In the genomic region with DNA sequence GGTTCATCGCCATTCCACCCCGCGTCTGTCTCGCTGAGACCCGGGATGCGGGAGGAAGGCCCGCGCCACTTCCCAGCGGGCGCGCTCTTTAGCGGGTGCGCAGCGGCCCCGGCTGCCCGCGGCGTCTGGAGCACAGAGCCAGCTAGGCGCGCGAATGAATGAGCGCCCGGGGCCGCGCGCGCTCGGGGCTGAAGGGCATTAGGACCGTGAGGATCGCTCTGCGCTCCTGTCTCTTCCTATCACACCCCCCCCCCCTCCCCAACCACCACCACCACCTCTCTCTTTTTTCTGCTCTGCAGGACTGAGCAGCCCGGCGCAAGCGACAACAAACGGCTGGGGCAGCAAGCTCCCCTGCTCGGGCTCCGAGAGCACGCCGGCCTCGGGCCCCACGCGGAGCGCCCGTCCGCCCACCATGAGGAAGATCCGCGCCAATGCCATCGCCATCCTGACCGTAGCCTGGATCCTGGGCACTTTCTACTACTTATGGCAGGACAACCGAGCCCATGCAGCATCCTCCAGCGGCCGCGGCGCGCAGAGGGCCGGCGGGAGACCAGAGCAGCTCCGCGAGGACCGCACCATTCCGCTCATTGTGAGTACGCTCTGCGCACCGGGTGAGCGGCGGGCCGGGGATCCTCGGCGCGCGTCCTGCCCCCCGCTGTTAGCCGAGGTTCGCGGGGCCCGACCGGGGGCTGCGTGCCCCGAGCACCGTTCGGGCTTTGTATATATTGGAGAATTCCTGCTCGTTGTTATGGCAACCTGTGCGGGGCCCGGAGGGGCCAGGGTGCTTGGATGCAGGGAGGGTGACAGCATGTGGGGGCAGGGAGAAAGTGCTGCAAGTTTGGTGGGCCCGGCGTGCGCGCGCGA, we compare ENCODE assay signal across 8 mouse cellular contexts. TPM values are rescaled to one million over a fixed set of nuclear protein-coding genes. Genes with fewer than 3 reads are reported as not detected.
A peak's percentile ranks its signal among the peaks of the same experiment; 100 is the strongest.
DNase-seq lines count a peak whose midpoint lies in the region; ATAC-seq lines count a peak whose summit lies in the region.

No protein-coding gene starts in this region.

- peak overlapping the region; percentile 68 for H3K4me3 ChIP-seq in heart, embryonic 11.5 days (ENCODE audit: low read depth, low read length)
- peak overlapping the region; percentile 82 for H3K4me3 ChIP-seq in embryonic facial prominence, embryonic 10.5 days
- peak overlapping the region; percentile 63 for H3K4me3 ChIP-seq in hindbrain, embryonic 12.5 days
- peak overlapping the region; percentile 69 for H3K4me3 ChIP-seq in limb, embryonic 13.5 days

- no peaks in the 10 kb centered on the region for H3K9me3 ChIP-seq in heart, embryonic 11.5 days (replicated peaks; ENCODE audit: control insufficient read depth, low read length)
- H3K9me3 ChIP-seq in embryonic facial prominence, embryonic 10.5 days, result no peaks in the 10 kb centered on the region
- H3K9me3 ChIP-seq in hindbrain, embryonic 12.5 days (replicated peaks), result no peaks in the 10 kb centered on the region
- no peaks in the 10 kb centered on the region for H3K9me3 ChIP-seq in limb, embryonic 13.5 days

- ATAC-seq in heart, embryonic 11.5 days (replicated peaks; ENCODE audit: insufficient number of reproducible peaks, low FRiP score, low TSS enrichment), result peak; percentile 50; the same call in 1 of the 2 replicates
- peak; percentile 87 for ATAC-seq in hindbrain, embryonic 12.5 days (ENCODE audit: low FRiP score)
- peak; percentile 71 for ATAC-seq in limb, embryonic 13.5 days (ENCODE audit: low FRiP score, low read depth)

- H3K4me1 ChIP-seq in heart, embryonic 11.5 days (ENCODE audit: control insufficient read depth, insufficient read depth, low read length), result peaks cover 9% of the 10 kb centered on the region; the same call in 1 of the 2 replicates
- H3K4me1 ChIP-seq in embryonic facial prominence, embryonic 10.5 days, result peaks cover 51% of the 10 kb centered on the region
- H3K4me1 ChIP-seq in hindbrain, embryonic 12.5 days, result peaks cover 22% of the 10 kb centered on the region
- peaks cover 16% of the 10 kb centered on the region for H3K4me1 ChIP-seq in limb, embryonic 13.5 days

- H3K27me3 ChIP-seq in heart, embryonic 11.5 days (ENCODE audit: control insufficient read depth, insufficient read depth, low read length), result peaks cover 65% of the 10 kb centered on the region
- peaks cover 85% of the 10 kb centered on the region for H3K27me3 ChIP-seq in embryonic facial prominence, embryonic 10.5 days (replicated peaks; ENCODE audit: low read depth, poor library complexity, severe bottlenecking)
- H3K27me3 ChIP-seq in hindbrain, embryonic 12.5 days, result peaks cover 44% of the 10 kb centered on the region
- H3K27me3 ChIP-seq in limb, embryonic 13.5 days, result peaks cover 88% of the 10 kb centered on the region

- H3K27ac ChIP-seq in heart, embryonic 11.5 days (ENCODE audit: low read depth, low read length), result no peak overlapping the region
- peak overlapping the region; percentile 87 for H3K27ac ChIP-seq in embryonic facial prominence, embryonic 10.5 days (replicated peaks)
- peak overlapping the region; percentile 88 for H3K27ac ChIP-seq in hindbrain, embryonic 12.5 days
- H3K27ac ChIP-seq in limb, embryonic 13.5 days, result no peak overlapping the region

- H3K4me2 ChIP-seq in heart, embryonic 11.5 days, result peak overlapping the region; percentile 99
- H3K4me2 ChIP-seq in hindbrain, embryonic 12.5 days (replicated peaks), result peak overlapping the region; percentile 94
- peak overlapping the region; percentile 96 for H3K4me2 ChIP-seq in limb, embryonic 13.5 days (replicated peaks)

- H3K36me3 ChIP-seq in heart, embryonic 11.5 days (ENCODE audit: control insufficient read depth, insufficient read depth, low read length), result no peaks in the 10 kb centered on the region
- no peaks in the 10 kb centered on the region for H3K36me3 ChIP-seq in embryonic facial prominence, embryonic 10.5 days (replicated peaks)
- no peaks in the 10 kb centered on the region for H3K36me3 ChIP-seq in hindbrain, embryonic 12.5 days
- H3K36me3 ChIP-seq in limb, embryonic 13.5 days, result no peaks in the 10 kb centered on the region

- H3K9ac ChIP-seq in heart, embryonic 11.5 days (ENCODE audit: low read depth, low read length), result peak overlapping the region; percentile 58
- H3K9ac ChIP-seq in hindbrain, embryonic 12.5 days, result peak overlapping the region; percentile 80
- peak overlapping the region; percentile 70 for H3K9ac ChIP-seq in limb, embryonic 13.5 days

- WGBS in heart, embryonic 11.5 days (ENCODE audit: insufficient replicate concordance), result under 1% methylated on average over 90 of the region's 90 CpGs
- WGBS in embryonic facial prominence, embryonic 10.5 days, result under 1% methylated on average over 90 of the region's 90 CpGs
- under 1% methylated on average over 74 of the region's 90 CpGs for WGBS in hindbrain, embryonic 12.5 days
- WGBS in limb, embryonic 13.5 days, result under 1% methylated on average over 81 of the region's 90 CpGs

- no peak for DNase-seq in heart, adult 11 months
- DNase-seq in ZHBTc4 (ENCODE audit: low read depth, low spot score), result peak; percentile 77
- DNase-seq in embryonic facial prominence, embryonic 10.5 days (ENCODE audit: low spot score), result peak; percentile 79
- peak; percentile 77 for DNase-seq in retina, embryonic 14.5 days (ENCODE audit: low spot score)
- DNase-seq in thymus, postnatal 0 days (ENCODE audit: low spot score), result no peak

RNA-seq across cellular contexts. Expression of a gene that starts 0.9 kb away (rescaled TPM):
- 1.0 and 1.3 TPM in 2 replicates for polyA plus RNA-seq in heart, embryonic 11.5 days (2014; fragmentation: Nextera tagmentation; extraction: Ambion mirVana)
- 14.1 and 16.4 TPM in 2 replicates for polyA plus RNA-seq in embryonic facial prominence, embryonic 10.5 days (2016; fragmentation: Nextera tagmentation; extraction: Ambion mirVana)
- polyA plus RNA-seq in hindbrain, embryonic 12.5 days (2016; fragmentation: Nextera tagmentation; extraction: Ambion mirVana), result 21.1 and 22.3 TPM in 2 replicates
- polyA plus RNA-seq in limb, embryonic 13.5 days (2015; fragmentation: Nextera tagmentation; extraction: Ambion mirVana), result 16.2 and 17.1 TPM in 2 replicates
- polyA plus RNA-seq in thymus, postnatal 0 days (2015; fragmentation: Nextera tagmentation; extraction: Ambion mirVana), result 2.2 and 2.4 TPM in 2 replicates

RNA-seq across cellular contexts. Expression of a gene that starts 56.1 kb away (rescaled TPM):
- polyA plus RNA-seq in heart, embryonic 11.5 days (2014; fragmentation: Nextera tagmentation; extraction: Ambion mirVana), result 21.2 and 22.3 TPM in 2 replicates
- 30.8 and 32.4 TPM in 2 replicates for polyA plus RNA-seq in embryonic facial prominence, embryonic 10.5 days (2016; fragmentation: Nextera tagmentation; extraction: Ambion mirVana)
- polyA plus RNA-seq in hindbrain, embryonic 12.5 days (2016; fragmentation: Nextera tagmentation; extraction: Ambion mirVana), result 51.0 and 52.4 TPM in 2 replicates
- polyA plus RNA-seq in limb, embryonic 13.5 days (2015; fragmentation: Nextera tagmentation; extraction: Ambion mirVana), result 28.6 and 30.5 TPM in 2 replicates
- polyA plus RNA-seq in thymus, postnatal 0 days (2015; fragmentation: Nextera tagmentation; extraction: Ambion mirVana), result 18.3 and 19.1 TPM in 2 replicates

Comparison
In these comparisons a context has a peak if more than half of its experiments do, and no peak if none do; other contexts are left out.
1. H3K27ac ChIP-seq: peak in embryonic facial prominence, embryonic 10.5 days (single experiment) and hindbrain, embryonic 12.5 days (single experiment); none in heart, embryonic 11.5 days (single experiment) and limb, embryonic 13.5 days (single experiment).
2. DNase-seq: peak in ZHBTc4 (single experiment), embryonic facial prominence, embryonic 10.5 days (single experiment) and retina, embryonic 14.5 days (single experiment); none in heart, adult 11 months (single experiment) and thymus, postnatal 0 days (single experiment).
3. Peak in every context shown above with its lines, with median percentiles within 50 percentile points of each other: ATAC-seq, H3K4me2 ChIP-seq, H3K4me3 ChIP-seq and H3K9ac ChIP-seq.